Mouse (Mus musculus) stomach, postnatal 0 days (tissue): Measurements from ENCODE around the gene Kctd19.

Experiments used
- CTCF ChIP-seq: IDR thresholded peaks from 2 replicates; pipeline ENCODE4 v1.5.1; 2016; ENCODE audit warnings: antibody characterized with exemption, low read depth, mild to moderate bottlenecking, moderate library complexity
- EP300 ChIP-seq: optimal IDR thresholded peaks from 2 replicates; pipeline ENCODE3; 2016; ENCODE audit warnings: antibody characterized with exemption

DNA sequence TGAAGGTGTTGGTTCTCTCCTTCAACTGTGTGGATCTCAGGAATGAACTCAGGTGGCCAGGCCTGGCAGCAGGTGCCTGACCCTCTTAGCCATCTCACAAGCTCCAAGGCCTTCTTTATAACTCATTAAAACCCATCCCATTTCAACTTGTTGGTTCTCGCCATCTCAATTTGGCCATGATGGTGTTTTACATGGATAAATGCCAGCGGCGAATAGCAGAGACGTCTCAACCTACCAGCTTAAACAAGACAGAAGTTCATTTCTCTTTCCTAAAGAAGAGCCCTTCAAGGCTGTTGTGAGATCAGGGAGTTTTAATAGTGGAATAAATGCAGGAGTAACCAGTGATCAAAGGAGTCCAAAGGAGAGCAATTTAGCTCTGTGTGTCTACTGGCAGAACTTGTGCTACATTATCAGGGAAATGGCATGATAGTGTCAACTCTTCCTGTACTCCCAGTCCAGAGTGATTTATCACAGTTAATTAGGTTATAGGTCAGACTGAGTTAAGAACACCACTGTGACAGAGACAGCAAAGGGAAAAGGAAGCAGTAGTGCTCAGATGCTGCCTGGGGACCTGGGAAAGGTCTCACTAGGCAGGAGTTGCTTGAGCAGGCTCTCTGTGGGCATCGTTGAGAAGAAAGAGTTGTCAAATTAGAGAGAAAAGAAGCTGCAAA lies 23.9 kb upstream of the Kctd19 start:
- no peak for TF ChIP-seq EP300
- TF ChIP-seq CTCF = no peak
